Mouse (Mus musculus) neural tube, embryonic 11.5 days (tissue): ENCODE data around the gene Foxe3. TPM values are rescaled to one million over a fixed set of nuclear protein-coding genes. Genes with fewer than 3 reads are reported as not detected.
"Not testable (repeated sequence)": the region's sequence is repeated elsewhere in the genome, so short reads cannot be mapped to it uniquely, and the experiment has no call there.

Experiments used
- ATAC-seq: fragments of 200-750 bp; cut with Nextera tagmentation; 2 replicates; pipeline ENCODE4 v1.8.0; 2017; ENCODE audit warnings: moderate number of reproducible peaks, mild to moderate bottlenecking, moderate TSS enrichment, moderate library complexity; ENCODE audit not compliant: insufficient read depth, low FRiP score, low TSS enrichment
- DNase-seq: peaks from one replicate; pipeline ENCODE4 v3.0.0-alpha.2; 2015; ENCODE audit warnings: low spot score
- H3K27ac ChIP-seq: fragments of 300-500 bp; sonication (generic); 2 replicates; pipeline ENCODE4 v1.5.1; 2014; ENCODE audit warnings: low read depth, mild to moderate bottlenecking, low read length
- H3K27me3 ChIP-seq: fragments of 300-500 bp; sonication (generic); 2 replicates; pipeline ENCODE4 v1.6.1; 2014; ENCODE audit warnings: mild to moderate bottlenecking, low read length, mixed read lengths; ENCODE audit not compliant: control insufficient read depth, insufficient read depth
- H3K36me3 ChIP-seq: fragments of 300-500 bp; sonication (generic); 2 replicates; pipeline ENCODE4 v1.6.1; 2014; ENCODE audit warnings: mild to moderate bottlenecking, low read length, moderate library complexity, mixed read lengths; ENCODE audit not compliant: control insufficient read depth, insufficient read depth
- H3K4me1 ChIP-seq: fragments of 300-500 bp; sonication (generic); 2 replicates; pipeline ENCODE4 v1.6.1; 2014; ENCODE audit warnings: low read length, mixed read lengths; ENCODE audit not compliant: control insufficient read depth, insufficient read depth
- H3K4me2 ChIP-seq: fragments of 300-500 bp; sonication (generic); 2 replicates; pipeline ENCODE4 v1.6.1; 2014; ENCODE audit warnings: low read depth, mild to moderate bottlenecking, moderate library complexity
- H3K4me3 ChIP-seq: fragments of 300-500 bp; sonication (generic); 2 replicates; pipeline ENCODE4 v1.5.1; 2014; ENCODE audit warnings: low read depth, low read length
- H3K9ac ChIP-seq: fragments of 300-500 bp; sonication (generic); 2 replicates; pipeline ENCODE4 v1.6.1; 2014; ENCODE audit warnings: mild to moderate bottlenecking, low read length
- H3K9me3 ChIP-seq: fragments of 300-500 bp; sonication (generic); 2 replicates; pipeline ENCODE4 v1.6.1; 2016; ENCODE audit warnings: low read length; ENCODE audit not compliant: control insufficient read depth
- WGBS: fragments of 180-500 bp; shearing (Covaris S2); extraction: QIAGEN DNeasy Blood & Tissue Kit; methylation state at CpG from one replicate; pipeline ENCODE4 v1.1.7; 2014; 5-methylcytosine and 5-hydroxymethylcytosine counted together
- polyA plus RNA-seq: library from polyadenylated mRNA; unstranded; fragments of >200 nt; fragmentation: Nextera tagmentation; extraction: Ambion mirVana; gene quantifications from 2 replicates; pipeline ENCODE4 v1.2.1, GENCODE M21; 2014

Foxe3 gene
- polyA plus RNA-seq, result not detected in 2 replicates

GRCm38 (mm10) chr4:114925917-114926312 lies at the start of gene Foxe3:
TSS of gene Foxe3 (minus strand) at chr4:114926013.
- peak within 1 kb of the TSS; percentile 45 for H3K4me2 ChIP-seq
- H3K4me1 ChIP-seq, result no peaks in the 10 kb centered on the region
- WGBS, result 1% methylated on average over 17 of the region's 25 CpGs
- H3K4me3 ChIP-seq, result peak within 1 kb of the TSS; percentile 31
- H3K9me3 ChIP-seq, result no peaks in the 10 kb centered on the region
- DNase-seq, result no peak
- no peak within 1 kb of the TSS for H3K9ac ChIP-seq
- no peaks in the 10 kb centered on the region for H3K36me3 ChIP-seq
- ATAC-seq, result no peak
- peaks cover 62% of the 10 kb centered on the region for H3K27me3 ChIP-seq
- H3K27ac ChIP-seq, result no peak within 1 kb of the TSS

- DNase-seq, result no peak
- Histone ChIP-seq H3K9me3 (no peaks in the 10 kb centered on the region), H3K4me2 (no peak overlapping the region), H3K36me3 (no peaks in the 10 kb centered on the region), H3K4me1 (no peaks in the 10 kb centered on the region), H3K9ac (no peak overlapping the region), H3K4me3 (no peak overlapping the region), H3K27ac (no peak overlapping the region), H3K27me3 (no peaks in the 10 kb centered on the region)
- 93% methylated on average over 1 of the region's 1 CpGs for WGBS
- no peak for ATAC-seq
Observed at GRCm38 (mm10) chr4:114973229-114973740, 47.5 kb upstream of the Foxe3 start.

DNA sequence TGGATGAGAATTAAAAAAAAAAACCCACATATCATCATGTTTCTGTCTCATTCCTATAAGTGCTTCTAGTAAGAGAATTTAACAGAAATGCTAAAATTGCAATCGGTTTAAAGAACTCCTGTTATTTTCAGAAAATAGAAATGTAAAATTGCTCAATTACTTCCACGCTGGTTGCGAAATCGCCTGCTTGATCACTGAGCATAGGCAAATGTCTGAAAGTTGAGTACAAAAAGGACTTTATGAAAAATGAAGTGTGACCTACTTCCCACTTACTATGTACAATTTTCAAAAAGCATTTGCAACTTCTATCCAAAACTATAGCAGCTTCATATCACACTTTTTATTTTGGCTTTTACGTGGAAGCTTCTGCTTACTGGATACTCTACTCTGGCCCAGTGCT lies 44.9 kb upstream of the Foxe3 start:
- H3K9ac ChIP-seq, result no peak overlapping the region
- H3K27ac ChIP-seq, result no peak overlapping the region
- ATAC-seq (no peak), DNase-seq (no peak)
- H3K36me3 ChIP-seq, result no peaks in the 10 kb centered on the region
- no peaks in the 10 kb centered on the region for H3K4me1 ChIP-seq
- no peaks in the 10 kb centered on the region for H3K9me3 ChIP-seq
- H3K27me3 ChIP-seq, result no peaks in the 10 kb centered on the region
- no peak overlapping the region for H3K4me3 ChIP-seq
- 97% methylated on average over 5 of the region's 5 CpGs for WGBS
- H3K4me2 ChIP-seq, result no peak overlapping the region

DNA sequence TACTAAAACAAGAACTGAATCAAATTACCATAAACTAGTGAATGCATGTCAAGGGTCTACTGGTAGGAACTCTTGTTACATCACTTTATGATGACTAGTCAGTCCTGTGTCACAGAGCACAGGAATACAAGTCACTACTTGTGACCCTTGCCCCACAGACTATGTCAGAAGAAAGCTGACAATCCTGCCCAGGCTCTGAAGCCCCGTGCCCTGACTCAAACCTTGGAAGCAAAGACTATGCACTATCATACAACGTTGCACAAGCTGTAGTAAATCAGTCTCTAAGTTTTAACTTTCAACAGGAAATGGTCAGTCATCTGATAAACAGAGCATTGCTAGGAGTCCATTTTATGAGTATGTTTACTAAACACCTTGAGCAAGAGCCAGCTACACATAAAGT lies 35.1 kb upstream of the Foxe3 start:
- not testable (repeated sequence) for H3K27ac ChIP-seq, H3K36me3 ChIP-seq, H3K4me1 ChIP-seq, H3K4me3 ChIP-seq, H3K27me3 ChIP-seq, DNase-seq, ATAC-seq, H3K4me2 ChIP-seq, H3K9ac ChIP-seq, H3K9me3 ChIP-seq
- WGBS, result 91% methylated on average over 2 of the region's 2 CpGs

DNA sequence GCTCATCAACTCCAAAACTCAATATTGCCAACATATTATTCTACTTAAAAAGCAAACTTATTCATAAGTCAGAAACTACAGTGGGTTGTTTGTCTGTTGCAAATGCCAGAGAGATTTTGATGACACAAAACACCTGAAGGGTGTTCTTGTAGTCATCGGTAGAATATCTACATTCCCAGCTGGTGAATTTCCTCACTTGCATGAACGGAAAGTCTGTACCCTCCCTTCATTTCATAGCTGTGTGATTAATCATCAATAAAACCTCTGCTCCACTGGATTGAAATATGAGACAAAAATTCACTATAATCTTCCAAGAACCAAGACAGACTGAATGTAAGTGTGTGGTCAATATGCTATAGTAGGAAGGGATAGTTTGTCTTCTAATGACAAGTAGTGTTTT lies 33.7 kb upstream of the Foxe3 start:
- no peaks in the 10 kb centered on the region for H3K27me3 ChIP-seq
- no peaks in the 10 kb centered on the region for H3K9me3 ChIP-seq
- 93% methylated on average over 2 of the region's 2 CpGs for whole genome bisulfite sequencing
- H3K36me3 ChIP-seq, result no peaks in the 10 kb centered on the region
- no peak for ATAC-seq
- H3K4me1 ChIP-seq, result no peaks in the 10 kb centered on the region
- no peak overlapping the region for H3K27ac ChIP-seq
- no peak overlapping the region for H3K4me2 ChIP-seq
- no peak overlapping the region for H3K9ac ChIP-seq
- DNase-seq, result no peak
- H3K4me3 ChIP-seq, result no peak overlapping the region

GRCm38 (mm10) chr4:114958786-114959185 lies 33.0 kb upstream of the Foxe3 start:
- Histone ChIP-seq H3K27me3 (no peaks in the 10 kb centered on the region), H3K36me3 (no peaks in the 10 kb centered on the region), H3K4me3 (no peak overlapping the region), H3K9me3 (no peaks in the 10 kb centered on the region), H3K9ac (no peak overlapping the region), H3K4me1 (no peaks in the 10 kb centered on the region), H3K4me2 (no peak overlapping the region), H3K27ac (no peak overlapping the region)
- 94% methylated on average over 4 of the region's 4 CpGs for WGBS
- ATAC-seq (no peak), DNase-seq (no peak)

GRCm38 (mm10) chr4:114958231-114958630 lies 32.4 kb upstream of the Foxe3 start:
- 95% methylated on average over 2 of the region's 2 CpGs for WGBS
- Histone ChIP-seq H3K9me3 (no peaks in the 10 kb centered on the region), H3K27ac (no peak overlapping the region), H3K4me3 (no peak overlapping the region), H3K27me3 (no peaks in the 10 kb centered on the region), H3K36me3 (no peaks in the 10 kb centered on the region), H3K4me1 (no peaks in the 10 kb centered on the region), H3K4me2 (no peak overlapping the region), H3K9ac (no peak overlapping the region)
- ATAC-seq (no peak), DNase-seq (no peak)

DNA sequence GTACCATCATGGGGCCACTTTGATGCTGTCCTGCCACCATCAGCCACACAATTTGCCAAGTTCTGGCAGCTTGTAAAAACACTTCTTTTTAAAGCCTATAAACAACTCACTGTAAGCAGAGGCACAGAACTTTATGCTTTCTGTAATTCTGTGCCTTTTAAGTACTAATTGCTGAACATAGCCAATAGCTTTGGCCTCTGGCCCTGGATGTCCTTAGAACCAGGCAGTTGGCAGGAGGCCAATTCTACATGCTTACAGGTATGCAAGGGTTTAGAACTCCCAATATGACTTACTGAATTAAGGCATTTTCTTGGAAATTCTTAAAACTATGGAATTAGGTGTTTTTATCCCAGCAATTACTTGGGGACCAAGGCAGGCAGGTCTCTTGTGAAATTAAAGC lies 31.6 kb upstream of the Foxe3 start:
- Histone ChIP-seq H3K36me3 (no peaks in the 10 kb centered on the region), H3K9ac (no peak overlapping the region), H3K9me3 (no peaks in the 10 kb centered on the region), H3K27ac (no peak overlapping the region), H3K27me3 (no peaks in the 10 kb centered on the region), H3K4me1 (no peaks in the 10 kb centered on the region), H3K4me3 (no peak overlapping the region), H3K4me2 (no peak overlapping the region)
- ATAC-seq (no peak), DNase-seq (no peak)

DNA sequence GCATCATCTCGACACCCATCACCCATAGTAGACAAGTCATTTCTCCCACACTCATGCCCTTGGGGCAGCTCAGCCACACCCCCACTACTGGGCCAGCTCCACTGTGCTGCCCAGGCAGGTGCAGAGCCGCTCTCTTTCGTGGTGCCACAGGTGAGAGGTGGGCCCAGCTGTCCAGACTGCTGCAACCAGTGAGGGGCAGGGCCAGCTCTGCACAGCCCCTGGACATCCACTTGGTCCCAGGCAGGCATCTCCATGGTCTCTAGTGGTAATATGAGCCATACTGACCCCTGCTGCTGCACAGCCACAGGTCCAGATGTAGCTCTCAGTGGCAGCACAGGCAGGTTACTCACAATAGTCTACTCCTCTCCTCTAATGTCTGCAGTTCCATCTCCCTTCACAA lies 27.4 kb upstream of the Foxe3 start:
- 76% methylated on average over 3 of the region's 3 CpGs for WGBS
- H3K9me3 ChIP-seq, result no peaks in the 10 kb centered on the region
- H3K4me1 ChIP-seq, result no peaks in the 10 kb centered on the region
- H3K4me2 ChIP-seq, result no peak overlapping the region
- no peak for DNase-seq
- no peak overlapping the region for H3K4me3 ChIP-seq
- 0 out of 2 replicates have a peak, but pooled peaks have one; percentile 35 for ATAC-seq
- no peaks in the 10 kb centered on the region for H3K27me3 ChIP-seq
- H3K27ac ChIP-seq, result no peak overlapping the region
- no peaks in the 10 kb centered on the region for H3K36me3 ChIP-seq
- H3K9ac ChIP-seq, result no peak overlapping the region
